Comparison of ENCODE assay signal across 8 mouse cellular contexts in genomic region chr13:83733231-83733990, GRCm38 (mm10).
DNase-seq lines count a peak whose midpoint lies in the region; ATAC-seq lines count a peak whose summit lies in the region.

No protein-coding gene starts in this region.

- peak overlapping the region; percentile 100 for H3K27ac ChIP-seq in hindbrain, embryonic 14.5 days

- H3K27me3 ChIP-seq in hindbrain, embryonic 14.5 days (ENCODE audit: control insufficient read depth, insufficient read depth, low read length), result no peaks in the 10 kb centered on the region

- intact Hi-C loops in left cerebral cortex, postnatal 25 days (cut with DNase I), result no loop called here

- H3K36me3 ChIP-seq in hindbrain, embryonic 14.5 days (replicated peaks; ENCODE audit: control insufficient read depth, insufficient read depth), result peaks cover 37% of the 10 kb centered on the region

- no peaks in the 10 kb centered on the region for H3K4me1 ChIP-seq in hindbrain, embryonic 14.5 days (replicated peaks; ENCODE audit: control insufficient read depth, insufficient read depth, low read length)

- peak overlapping the region; percentile 87 for H3K4me2 ChIP-seq in hindbrain, embryonic 14.5 days (replicated peaks)

- H3K9me3 ChIP-seq in hindbrain, embryonic 14.5 days (ENCODE audit: control insufficient read depth, low read length), result no peaks in the 10 kb centered on the region

- peak overlapping the region; percentile 100 for H3K9ac ChIP-seq in hindbrain, embryonic 14.5 days

- no peak for ATAC-seq in hindbrain, embryonic 14.5 days (ENCODE audit: low FRiP score)

- peak overlapping the region; percentile 90 for H3K4me3 ChIP-seq in hindbrain, embryonic 14.5 days (replicated peaks; ENCODE audit: low read length)

- peak; percentile 34 to 54 for DNase-seq in left cerebral cortex, postnatal 25 days (ENCODE audit: low spot score in 2 of 2)
- DNase-seq in left cerebral cortex, adult 8-10 months (ENCODE audit: low spot score in 2 of 2), result no peak
- peak; percentile 64 for DNase-seq in cerebellum, adult 9-10 months
- DNase-seq in hindbrain, embryonic 14.5 days (ENCODE audit: low spot score), result peak; percentile 67
- DNase-seq in neural tube, embryonic 10.5 days (ENCODE audit: extremely low spot score, low spot score), result peak; percentile 57
- no peak for DNase-seq in testis, postnatal 10 days (ENCODE audit: low spot score)
- DNase-seq in urinary bladder, postnatal 4 days (ENCODE audit: low spot score in 2 of 2), result no peak
- DNase-seq in right cerebral cortex, adult 18-20 months, result no peak

- under 1% methylated on average over 24 of the region's 24 CpGs for WGBS in hindbrain, embryonic 14.5 days

Comparison
In these comparisons a context has a peak if more than half of its experiments do, and no peak if none do; other contexts are left out.
1. DNase-seq: peak in left cerebral cortex, postnatal 25 days (2 of 2), cerebellum, adult 9-10 months (single experiment), hindbrain, embryonic 14.5 days (single experiment) and neural tube, embryonic 10.5 days (single experiment); none in left cerebral cortex, adult 8-10 months (0 of 2), testis, postnatal 10 days (single experiment), urinary bladder, postnatal 4 days (0 of 2) and right cerebral cortex, adult 18-20 months (single experiment).